Comparison of ENCODE assay signal across 8 mouse cellular contexts in the genomic region with DNA sequence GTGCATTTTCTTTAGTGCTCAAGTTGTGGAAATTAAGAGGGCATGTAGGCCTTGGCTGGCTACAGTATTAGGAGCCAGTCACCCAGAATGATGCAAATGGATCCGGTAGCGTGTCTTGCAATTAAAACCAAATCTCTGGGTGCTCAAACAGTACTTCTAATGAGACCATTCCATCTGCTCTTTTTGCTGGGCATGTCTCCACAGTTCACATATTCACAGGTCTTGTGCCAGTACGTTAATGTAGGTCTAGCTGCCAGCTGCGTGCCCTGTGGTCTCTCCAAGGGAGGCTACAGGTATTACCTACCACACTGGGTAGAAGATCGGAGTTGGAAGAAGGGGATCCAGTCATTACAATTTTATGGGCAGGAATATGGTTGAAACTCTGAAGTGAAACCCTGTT. TPM values are rescaled to one million over a fixed set of nuclear protein-coding genes. Genes with fewer than 3 reads are reported as not detected.
A peak's percentile ranks its signal among the peaks of the same experiment; 100 is the strongest.
DNase-seq lines count a peak whose midpoint lies in the region; ATAC-seq and TF ChIP-seq lines count a peak whose summit lies in the region.

No protein-coding gene starts in this region.

- H3K4me1 ChIP-seq in kidney, adult 2 months (ENCODE audit: control insufficient read depth, insufficient read depth, low read length) = peaks cover 12% of the 10 kb centered on the region
- H3K4me1 ChIP-seq in heart, embryonic 15.5 days (replicated peaks) = peaks cover 32% of the 10 kb centered on the region

- H3K79me2 ChIP-seq in macrophage (ENCODE audit: inconsistent target) = peaks cover 97% of the 10 kb centered on the region

- H3K4me3 ChIP-seq in kidney, adult 2 months (ENCODE audit: insufficient read depth, low read depth, low read length) = peak overlapping the region; percentile 93
- H3K4me3 ChIP-seq in heart, embryonic 15.5 days = peak overlapping the region; percentile 78
- peak overlapping the region; percentile 70 for H3K4me3 ChIP-seq in macrophage (ENCODE audit: inconsistent target)

- H3K27me3 ChIP-seq in kidney, adult 2 months (replicated peaks; ENCODE audit: control insufficient read depth, insufficient read depth, low read length) = no peaks in the 10 kb centered on the region
- H3K27me3 ChIP-seq in heart, embryonic 15.5 days = no peaks in the 10 kb centered on the region

- TF ChIP-seq POLR2A in kidney, adult 2 months (IDR thresholded peaks at IDR 0.05; ENCODE audit: low read depth, low read length) = no peak

- no peak for TF ChIP-seq CTCF in kidney, adult 2 months (conservative IDR thresholded peaks at IDR 0.05; ENCODE audit: insufficient read depth, insufficient read length, low read depth, low read length)

- DNase-seq in kidney, adult 2 months = no peak
- DNase-seq in kidney, postnatal 36 days = no peak
- peak; percentile 26 for DNase-seq in Muller cell, postnatal 12 days (ENCODE audit: inconsistent ontology term)
- no peak for DNase-seq in left cerebral cortex, postnatal 14 days (ENCODE audit: low spot score in 2 of 2)
- no peak for DNase-seq in thymus, postnatal 36 days
- DNase-seq in urinary bladder, postnatal 14 days (ENCODE audit: low spot score) = no peak

- WGBS in kidney, adult 2 months = 3% methylated on average over 5 of the region's 5 CpGs
- WGBS in heart, embryonic 15.5 days = 18% methylated on average over 5 of the region's 5 CpGs
- WGBS in macrophage (ENCODE audit: missing documents) = 3% methylated on average over 5 of the region's 5 CpGs

- H3K9me3 ChIP-seq in heart, embryonic 15.5 days (replicated peaks) = no peaks in the 10 kb centered on the region

- peak overlapping the region; percentile 81; the same call in 1 of the 2 replicates for H3K27ac ChIP-seq in kidney, adult 2 months (ENCODE audit: insufficient read depth, low read depth, low read length)
- peak overlapping the region; percentile 98 for H3K27ac ChIP-seq in heart, embryonic 15.5 days
- H3K27ac ChIP-seq in macrophage = peak overlapping the region; percentile 87

- ATAC-seq in heart, embryonic 15.5 days (replicated peaks; ENCODE audit: insufficient number of reproducible peaks, insufficient read depth, low FRiP score, low read depth) = no peak

- peaks cover 16% of the 10 kb centered on the region for H3K36me3 ChIP-seq in kidney, adult 2 months (ENCODE audit: control insufficient read depth, insufficient read depth, low read length)
- peaks cover 7% of the 10 kb centered on the region for H3K36me3 ChIP-seq in heart, embryonic 15.5 days
- peaks cover 14% of the 10 kb centered on the region; the same call in 1 of the 2 replicates for H3K36me3 ChIP-seq in macrophage (ENCODE audit: inconsistent target)

- intact Hi-C loops in left cerebral cortex, postnatal 14 days (cut with DNase I) = no loop called here

- peak overlapping the region; percentile 78 for H3K4me2 ChIP-seq in heart, embryonic 15.5 days

- H3K9ac ChIP-seq in heart, embryonic 15.5 days = peak overlapping the region; percentile 74

RNA-seq across cellular contexts. Expression of gene Hnrnpf, which starts 17.9 kb away (rescaled TPM):
- polyA plus RNA-seq in kidney, adult 2 months (2012; rRNA removed) = 98.5 and 142 TPM in 2 replicates
- polyA plus RNA-seq in heart, embryonic 15.5 days (2015; fragmentation: Nextera tagmentation; extraction: Ambion mirVana) = 424 and 511 TPM in 2 replicates
- total RNA-seq in macrophage (2018; cell fraction: chromatin; rRNA removed) = 100 to 1,000 TPM in 25 of 26 experiments, 10 to 100 TPM in 1; 89.6 to 241 (median 173) TPM
- 100 to 1,000 TPM; 364 to 516 (median 421) TPM for total RNA-seq in macrophage (2018; cell fraction: cytosol; rRNA removed)
- 100 to 1,000 TPM; 174 to 339 (median 272) TPM for total RNA-seq in macrophage (2018; cell fraction: nucleus; rRNA removed)
- 406 to 706 TPM (median 525 TPM) in 3 replicates for polyA plus RNA-seq in macrophage (2018)
- 100 to 1,000 TPM; 123 to 145 TPM for total RNA-seq in left cerebral cortex, postnatal 14 days (2021)

RNA-seq across cellular contexts. Expression of gene Fxyd4, which starts 19.4 kb away (rescaled TPM):
- polyA plus RNA-seq in kidney, adult 2 months (2012; rRNA removed) = 196 and 213 TPM in 2 replicates
- polyA plus RNA-seq in heart, embryonic 15.5 days (2015; fragmentation: Nextera tagmentation; extraction: Ambion mirVana) = 1.7 and 2.3 TPM in 2 replicates
- total RNA-seq in macrophage (2018; cell fraction: chromatin; rRNA removed) = not detected
- not detected for total RNA-seq in macrophage (2018; cell fraction: cytosol; rRNA removed)
- not detected for total RNA-seq in macrophage (2018; cell fraction: nucleus; rRNA removed)
- polyA plus RNA-seq in macrophage (2018) = not detected in 3 replicates
- total RNA-seq in left cerebral cortex, postnatal 14 days (2021) = not detected

RNA-seq across cellular contexts. Expression of gene Zfp239, which starts 56.1 kb away (rescaled TPM):
- 1.5 and 2.0 TPM in 2 replicates for polyA plus RNA-seq in kidney, adult 2 months (2012; rRNA removed)
- 1.1 and 2.3 TPM in 2 replicates for polyA plus RNA-seq in heart, embryonic 15.5 days (2015; fragmentation: Nextera tagmentation; extraction: Ambion mirVana)
- 1 to 10 TPM in 2 of 26 experiments, under 1 TPM in 8, not detected in 16; 0.23 to 1.9 (median 0.70) TPM for total RNA-seq in macrophage (2018; cell fraction: chromatin; rRNA removed)
- total RNA-seq in macrophage (2018; cell fraction: cytosol; rRNA removed) = under 1 TPM; 0.10 to 0.65 (median 0.20) TPM
- 1 to 10 TPM in 1 of 26 experiments, under 1 TPM in 10, not detected in 15; 0.17 to 1.2 (median 0.36) TPM for total RNA-seq in macrophage (2018; cell fraction: nucleus; rRNA removed)
- 0.40 to 0.84 TPM (median 0.42 TPM) in 3 replicates for polyA plus RNA-seq in macrophage (2018)
- total RNA-seq in left cerebral cortex, postnatal 14 days (2021) = 10 to 100 TPM; 40.2 to 46.0 TPM

Comparison
In these comparisons a context has a peak if more than half of its experiments do, and no peak if none do; other contexts are left out.
1. RNA of gene Fxyd4, which starts 19.4 kb away (polyA plus RNA-seq): 196 to 213 TPM in kidney, adult 2 months; 1.7 to 2.3 TPM in heart, embryonic 15.5 days and not detected in macrophage; every median in the first group is over 10 times any median in the second.
2. Peak in every context shown above with its lines, with median percentiles within 50 percentile points of each other: H3K27ac ChIP-seq and H3K4me3 ChIP-seq.